Mouse (Mus musculus) Patski (cell line): ENCODE measurements around the gene Dio1. TPM values are rescaled to one million over a fixed set of nuclear protein-coding genes. Genes with fewer than 3 reads are reported as not detected.

Experiments
- ATAC-seq: fragments of 100-300 bp; one replicate; pipeline ENCODE4 v1.8.0; 2021
- CTCF ChIA-PET: fragments of 350-600 bp; sonication (Branson Sonifier 250); formaldehyde crosslinking; loops from one replicate; lab custom pipeline; 2022; ENCODE audit warnings: inconsistent platforms; lab: Charles Lee
- POLR2A ChIA-PET: fragments of 350-600 bp; sonication (Branson Sonifier 250); formaldehyde crosslinking; loops from one replicate; lab custom pipeline; 2022; ENCODE audit warnings: antibody characterized with exemption, inconsistent platforms; lab: Charles Lee
- DNase-seq: peaks from one replicate; pipeline ENCODE4 v3.0.0-alpha.2; 2011; ENCODE audit warnings: low read depth, low spot score
- H3K27me3 ChIP-seq: fragments of 371-371 bp; one replicate; pipeline ENCODE4 v1.5.1; 2021
- CTCF ChIP-seq: fragments of 100-300 bp; IDR thresholded peaks from one replicate; pipeline ENCODE4 v1.5.1; 2021
- in situ Hi-C: fragments of 300-500 bp; cut with MboI; formaldehyde crosslinking; loops from 3 replicates; pipeline ENCODE4 v1.11.1; 2018; ENCODE audit warnings: low pct_unique_long_range_greater_than_20kb, mixed read lengths
- polyA plus RNA-seq: library from polyadenylated mRNA; unstranded; gene quantifications from one replicate; pipeline ENCODE4 v1.2.3, GENCODE M21; 2021

The Dio1 gene
- polyA plus RNA-seq, 1 experiment from 2014 or later, result not detected

DNA sequence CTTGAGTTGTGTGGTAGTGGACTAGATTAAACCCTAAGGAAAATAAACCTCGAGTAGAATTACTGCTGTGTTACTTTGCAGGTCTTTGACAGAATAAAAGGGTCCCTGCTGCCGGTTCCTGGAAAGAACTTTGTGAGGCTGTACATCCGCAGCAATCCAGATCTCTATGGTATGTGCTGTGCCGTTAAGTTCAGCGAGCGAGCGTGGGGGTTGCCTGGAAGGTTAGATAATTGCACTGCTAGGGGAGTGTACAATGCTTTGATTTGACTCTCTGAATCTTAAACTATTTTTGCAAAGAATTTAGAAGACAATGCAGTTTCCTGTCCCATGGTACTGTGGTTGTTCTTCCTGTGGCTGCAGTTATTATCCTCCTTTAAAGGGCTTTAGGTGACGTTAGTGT, 29.4 kb upstream of the Dio1 start:
- ATAC-seq (no peak), DNase-seq (no peak)
- POLR2A ChIA-PET, result no interaction called here
- no peaks in the 10 kb centered on the region for H3K27me3 ChIP-seq
- CTCF ChIA-PET, result no interaction called here
- in situ Hi-C loops, result no loop called here
- no peak for TF ChIP-seq CTCF

DNA sequence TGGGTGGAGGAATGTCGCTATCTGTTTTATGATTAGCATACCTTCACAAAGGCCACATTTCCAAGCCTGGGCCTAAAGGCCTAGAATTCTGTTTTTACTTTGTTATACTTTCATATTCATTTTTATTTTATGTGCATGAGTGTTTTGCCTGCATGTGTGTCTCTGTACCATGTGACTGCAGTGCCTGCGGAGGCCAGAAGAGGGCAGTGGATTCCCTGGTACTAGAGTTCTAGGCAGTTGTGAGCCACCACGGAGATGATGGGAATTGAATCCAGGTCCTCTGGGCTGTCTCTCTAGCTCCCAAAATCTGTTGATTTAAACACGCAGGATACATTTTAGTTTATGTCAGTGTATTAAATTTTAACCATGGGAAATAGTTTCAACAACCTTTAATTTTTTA, 26.5 kb upstream of the Dio1 start:
- CTCF ChIA-PET, result no interaction called here
- TF ChIP-seq CTCF, result no peak
- ATAC-seq (no peak), DNase-seq (no peak)
- in situ Hi-C loops, result no loop called here
- POLR2A ChIA-PET, result no interaction called here
- no peaks in the 10 kb centered on the region for H3K27me3 ChIP-seq

DNA sequence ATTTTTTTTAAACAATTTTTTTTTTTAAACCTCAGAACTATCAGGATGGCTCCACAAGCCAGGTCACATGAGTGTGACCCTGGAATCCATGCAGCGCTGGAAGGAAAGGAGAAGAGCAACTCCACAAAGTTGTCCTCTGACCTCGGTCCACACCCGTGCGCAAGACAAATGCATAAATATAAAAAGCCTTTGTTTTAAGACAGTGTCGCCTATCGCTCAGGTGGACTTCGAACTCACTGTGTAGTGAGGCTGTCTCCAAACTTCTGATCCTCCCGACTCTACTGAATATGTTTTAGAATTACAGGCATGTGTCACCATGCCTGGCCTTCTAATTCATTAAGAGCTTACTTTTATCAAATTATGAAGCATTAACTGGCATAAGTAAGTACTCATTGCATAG, 21.6 kb upstream of the Dio1 start:
- POLR2A ChIA-PET, result no interaction called here
- DNase-seq (no peak), ATAC-seq (no peak)
- in situ Hi-C loops, result no loop called here
- no peak for TF ChIP-seq CTCF
- H3K27me3 ChIP-seq, result no peaks in the 10 kb centered on the region
- CTCF ChIA-PET, result interaction anchor here (0.7 kb wide), 1 partner anchor 124 kb away, joined by 3 read pairs; no protein-coding TSS in a partner anchor

DNA sequence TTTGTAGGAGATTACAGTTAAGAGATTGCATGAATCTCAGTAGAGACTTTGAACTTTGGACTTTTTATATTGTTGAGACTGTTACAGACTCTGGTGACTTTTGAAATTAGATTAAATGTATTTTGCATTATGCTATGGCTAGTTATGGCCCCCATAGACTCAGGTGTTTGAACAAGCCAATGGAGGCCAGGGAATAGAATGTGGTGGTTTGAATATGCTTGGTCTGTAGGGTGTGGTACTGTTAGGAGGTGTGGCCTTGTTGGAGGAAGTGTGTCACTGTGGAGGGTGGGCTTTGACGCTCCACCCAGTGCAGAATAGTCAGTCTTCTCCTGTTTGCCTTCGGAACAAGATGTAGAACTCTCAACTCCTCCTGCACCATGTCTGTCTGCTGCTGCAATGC, 16.1 kb upstream of the Dio1 start:
- no peak for DNase-seq
- H3K27me3 ChIP-seq, result no peaks in the 10 kb centered on the region
- no peak for ATAC-seq
- POLR2A ChIA-PET, result no interaction called here
- CTCF ChIA-PET, result interaction anchor here (1.2 kb wide), 1 partner anchor 11 kb away, joined by 3 read pairs; no protein-coding TSS in a partner anchor
- in situ Hi-C loops, result no loop called here
- TF ChIP-seq CTCF, result no peak

DNA sequence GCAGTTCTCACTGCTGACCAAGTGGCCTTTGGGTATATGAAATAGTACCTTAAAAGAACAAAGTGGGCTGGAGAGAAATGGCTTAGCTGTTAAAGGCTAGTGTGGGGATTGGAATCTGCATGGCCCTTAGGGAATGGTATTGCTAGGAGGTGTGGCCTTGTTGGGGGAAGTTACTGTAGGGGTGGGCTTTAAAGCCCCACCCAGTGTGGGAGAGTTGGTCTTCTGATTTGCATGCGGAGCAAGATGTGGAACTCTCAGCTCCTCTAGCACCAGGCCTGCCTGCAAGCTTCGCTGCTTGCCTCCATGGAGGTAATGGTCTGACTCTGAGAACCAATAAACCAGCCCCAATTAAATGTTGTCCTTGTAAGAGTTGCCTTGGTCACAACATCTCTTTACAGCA, 14.1 kb upstream of the Dio1 start:
- H3K27me3 ChIP-seq, result no peaks in the 10 kb centered on the region
- no peak for ATAC-seq
- CTCF ChIA-PET, result interaction anchor here (1.4 to 1.6 kb wide), 2 partner anchors 20 to 29 kb away, joined by 3 to 4 read pairs; no protein-coding TSS in a partner anchor
- no peak for DNase-seq
- POLR2A ChIA-PET, result no interaction called here
- in situ Hi-C loops, result no loop called here
- TF ChIP-seq CTCF, result no peak

DNA sequence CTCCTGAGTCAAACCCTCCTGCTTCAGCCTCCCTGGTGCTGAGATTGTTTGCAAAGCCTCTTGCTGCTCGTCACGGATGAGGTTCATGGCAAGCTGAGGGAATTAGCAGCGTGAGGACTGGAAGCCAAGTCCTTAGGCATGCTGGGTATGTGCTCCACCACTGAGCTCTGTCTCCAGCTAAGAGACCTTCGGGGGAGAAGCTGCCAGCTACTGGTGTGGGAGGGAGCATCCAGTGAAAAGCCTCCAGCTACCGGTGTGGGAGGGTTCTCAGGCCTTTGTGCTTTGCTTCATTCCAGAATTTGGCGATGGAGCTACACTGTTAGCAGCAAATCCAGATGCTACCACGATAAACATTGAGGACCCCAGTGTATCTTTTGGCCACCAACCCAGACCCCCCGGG, 11.7 kb upstream of the Dio1 start:
- TF ChIP-seq CTCF, result no peak
- CTCF ChIA-PET, result no interaction called here
- H3K27me3 ChIP-seq, result no peaks in the 10 kb centered on the region

DNA sequence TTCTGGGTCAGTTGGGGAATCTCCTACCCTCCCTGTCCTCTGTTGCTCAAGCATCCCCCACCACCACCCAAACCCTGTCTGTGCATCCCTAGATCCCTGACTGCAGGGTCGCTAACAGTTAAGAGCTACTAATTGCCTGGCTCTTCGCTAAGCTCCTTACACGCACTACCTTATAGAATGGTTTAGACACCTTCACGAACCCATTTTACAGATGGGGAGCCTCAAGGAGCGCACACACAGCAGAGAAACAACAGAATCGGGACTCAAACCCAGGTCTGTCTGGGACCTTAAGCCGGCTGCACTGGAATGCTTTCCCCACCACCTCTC, 7.5 kb upstream of the Dio1 start:
- no peak for DNase-seq
- no peak for TF ChIP-seq CTCF
- ATAC-seq, result no peak
- ChIA-PET POLR2A (interaction anchor here (1.3 kb wide), 1 partner anchor 24 kb away, joined by 3 read pairs; no protein-coding TSS in a partner anchor), CTCF (no interaction called here)
- H3K27me3 ChIP-seq, result no peaks in the 10 kb centered on the region
- in situ Hi-C loops, result no loop called here

More for the DNA sequence above, 11.7 kb upstream of the Dio1 start:
- ATAC-seq (no peak), DNase-seq (no peak)
- POLR2A ChIA-PET, result no interaction called here
- in situ Hi-C loops, result no loop called here

DNA sequence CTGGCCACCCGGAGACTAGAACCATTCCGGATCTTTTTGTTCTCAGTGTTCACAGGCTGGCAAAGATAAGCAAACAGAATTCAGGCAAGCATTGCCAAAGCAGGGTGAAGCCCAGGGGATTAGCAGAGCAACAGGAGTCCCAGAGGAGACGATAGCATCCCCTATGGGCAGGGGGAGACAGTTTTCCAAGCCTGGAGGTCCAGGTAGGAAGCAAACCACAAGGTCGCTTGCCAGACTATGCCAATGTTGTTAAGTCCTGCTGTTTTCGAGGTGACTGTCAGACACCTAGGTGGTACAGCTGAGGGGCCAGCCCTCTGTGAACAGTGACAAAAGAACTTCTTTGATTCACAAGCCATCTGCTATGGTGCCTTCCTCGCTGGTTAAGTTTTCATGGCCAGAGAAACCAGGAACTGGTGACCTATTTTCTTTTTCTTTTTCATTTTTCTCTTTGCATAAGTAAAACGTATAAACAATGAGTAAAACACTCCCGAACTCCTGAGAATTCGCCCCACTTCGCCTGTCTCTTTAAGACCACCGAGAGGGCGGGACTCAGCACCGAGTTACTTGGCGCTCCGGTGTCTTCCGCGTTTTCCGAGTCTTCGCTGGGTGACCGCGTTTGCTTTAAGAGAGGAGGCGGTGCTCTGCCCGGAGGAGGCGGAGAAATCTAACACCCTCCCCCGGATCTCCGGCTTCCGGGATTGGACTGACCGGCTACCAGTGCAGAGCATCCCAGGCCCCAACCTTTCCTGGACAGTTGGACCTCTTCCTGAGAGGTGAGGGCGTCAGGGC, 6.9 kb upstream of the Dio1 start, which contains the start of gene Yipf1:
Gene Yipf1 (plus strand): TSS at position 674 of the 789 bp plus-strand sequence.
- DNase-seq, result peak; percentile 59
- in situ Hi-C loops, result no loop called here
- TF ChIP-seq CTCF, result no peak
- ChIA-PET POLR2A (no interaction called here), CTCF (no interaction called here)
- H3K27me3 ChIP-seq, result no peaks in the 10 kb centered on the region
- peak; percentile 92 for ATAC-seq

DNA sequence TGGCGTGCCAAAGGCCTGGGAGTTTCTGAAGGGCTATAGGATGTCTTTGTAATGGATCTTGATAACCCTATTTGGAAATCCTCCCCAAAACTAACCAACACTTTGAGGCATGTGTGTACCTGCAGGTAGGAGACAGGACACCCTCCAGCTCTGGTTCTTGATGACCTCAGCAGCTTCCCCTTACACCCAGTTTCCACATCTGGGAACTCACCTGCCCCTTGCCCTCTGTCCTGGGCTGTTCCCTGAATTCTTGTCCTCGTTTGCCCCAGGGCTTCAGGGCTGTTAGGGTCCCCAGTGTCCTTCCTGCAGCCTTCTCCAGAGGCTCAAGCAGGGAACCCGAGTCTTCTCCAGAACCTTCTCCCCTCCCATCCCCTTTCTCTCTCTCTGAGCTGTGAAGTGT, 3.4 kb downstream of the Dio1 start:
- in situ Hi-C loops, result no loop called here
- CTCF ChIA-PET, result interaction anchor here (1.2 kb wide), 1 partner anchor 13 kb away, joined by 5 read pairs; no protein-coding TSS in a partner anchor

DNA sequence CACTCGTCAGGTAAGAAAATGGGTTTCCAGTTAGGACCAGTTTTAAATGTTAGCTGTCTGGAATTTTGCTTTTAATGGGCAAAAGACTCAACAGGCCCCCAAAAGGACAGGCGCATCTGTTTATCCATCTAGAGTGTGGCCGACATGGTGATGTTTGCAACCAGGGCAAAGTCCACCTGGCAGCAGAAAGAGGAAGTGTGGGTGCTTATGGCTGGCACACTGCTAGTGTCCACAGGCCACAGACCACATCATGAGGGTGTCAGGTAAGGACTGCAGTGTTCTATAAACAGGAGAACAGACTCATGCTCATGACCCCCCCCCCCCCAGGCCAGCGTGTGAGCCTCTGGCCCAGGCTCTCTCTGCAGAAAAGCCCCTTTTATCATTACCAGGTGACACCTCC, 4.1 kb downstream of the Dio1 start:
- DNase-seq (no peak), ATAC-seq (no peak)
- ChIA-PET CTCF (no interaction called here), POLR2A (no interaction called here)
- in situ Hi-C loops, result no loop called here
- no peaks in the 10 kb centered on the region for H3K27me3 ChIP-seq
- TF ChIP-seq CTCF, result no peak

More for the DNA sequence above, 3.4 kb downstream of the Dio1 start:
- ATAC-seq, result no peak
- POLR2A ChIA-PET, result no interaction called here
- no peak for DNase-seq
- H3K27me3 ChIP-seq, result no peaks in the 10 kb centered on the region
- no peak for TF ChIP-seq CTCF

DNA sequence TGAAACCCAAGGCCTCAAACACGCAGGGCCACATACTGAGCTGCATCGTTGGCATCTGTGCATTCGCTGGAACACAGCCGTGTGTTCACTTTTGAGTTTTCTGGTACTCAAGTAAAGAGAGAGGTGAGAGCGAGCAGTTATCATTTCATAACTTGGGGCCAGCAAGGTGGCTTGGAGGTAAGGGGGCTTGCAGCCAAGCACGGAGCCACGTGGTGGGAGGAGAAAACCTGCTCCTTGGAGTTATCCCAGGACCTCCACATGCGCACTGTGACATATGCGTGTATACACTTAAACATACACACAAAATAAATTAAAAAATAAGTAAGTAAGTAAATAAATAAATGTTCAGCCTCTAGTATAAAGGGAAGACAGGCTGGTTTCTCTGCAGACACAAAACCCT, 4.7 kb downstream of the Dio1 start:
- CTCF ChIA-PET, result no interaction called here
- DNase-seq (no peak), ATAC-seq (no peak)
- in situ Hi-C loops, result no loop called here
- POLR2A ChIA-PET, result no interaction called here
- TF ChIP-seq CTCF, result no peak
- no peaks in the 10 kb centered on the region for H3K27me3 ChIP-seq
